In the genomic region with DNA sequence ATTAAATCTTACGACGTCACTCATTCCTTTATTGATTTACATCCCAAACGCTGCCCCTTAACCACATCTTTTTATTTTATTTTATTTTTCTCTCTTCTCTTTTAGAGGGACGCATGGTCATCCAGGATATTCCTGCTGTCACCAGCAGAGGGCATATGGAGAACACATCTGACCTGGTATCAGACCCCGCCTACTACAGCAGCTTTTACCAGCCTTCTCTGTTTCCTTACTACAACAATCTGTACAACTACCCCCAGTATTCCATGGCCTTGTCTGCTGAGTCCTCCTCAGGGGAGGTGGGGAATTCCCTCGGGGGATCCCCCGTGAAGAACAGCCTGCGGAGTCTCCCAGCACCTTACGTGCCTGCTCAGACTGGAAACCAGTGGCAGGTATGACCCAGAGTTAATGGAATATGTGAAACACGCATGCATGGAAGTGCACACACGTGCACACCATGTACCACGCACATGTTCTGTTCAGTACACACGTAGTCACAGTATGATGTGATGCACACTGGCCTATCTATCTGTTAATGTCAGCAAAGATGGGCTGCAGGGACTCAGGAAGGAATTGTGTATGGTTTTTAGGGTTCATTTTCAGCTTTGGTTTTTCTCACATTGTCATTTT, we compare ENCODE assay signal across 8 mouse cellular contexts. TPM values are rescaled to one million over a fixed set of nuclear protein-coding genes. Genes with fewer than 3 reads are reported as not detected.
DNase-seq lines count a peak whose midpoint lies in the region; ATAC-seq and TF ChIP-seq lines count a peak whose summit lies in the region.

No protein-coding gene starts in this region.

- H3K9ac ChIP-seq in heart, embryonic 11.5 days (ENCODE audit: low read depth, low read length): no peak overlapping the region
- H3K9ac ChIP-seq in forebrain, embryonic 16.5 days (replicated peaks; ENCODE audit: low read depth, low read length): no peak overlapping the region

- TF ChIP-seq POLR2A in cerebellum, adult 2 months (IDR thresholded peaks at IDR 0.05; ENCODE audit: borderline replicate concordance, insufficient read depth, low read length): no peak

- no peaks in the 10 kb centered on the region for H3K4me1 ChIP-seq in heart, embryonic 11.5 days (ENCODE audit: control insufficient read depth, insufficient read depth, low read length)
- H3K4me1 ChIP-seq in cerebellum, adult 2 months (ENCODE audit: control insufficient read depth, insufficient read depth, low read length): no peaks in the 10 kb centered on the region
- no peaks in the 10 kb centered on the region for H3K4me1 ChIP-seq in forebrain, embryonic 16.5 days (replicated peaks; ENCODE audit: control insufficient read depth, insufficient read depth, low read length)

- H3K9me3 ChIP-seq in heart, embryonic 11.5 days (replicated peaks; ENCODE audit: control insufficient read depth, low read length): no peaks in the 10 kb centered on the region; the same call in 1 of the 2 replicates
- no peaks in the 10 kb centered on the region for H3K9me3 ChIP-seq in forebrain, embryonic 16.5 days (ENCODE audit: control insufficient read depth, low read length)

- H3K36me3 ChIP-seq in heart, embryonic 11.5 days (ENCODE audit: control insufficient read depth, insufficient read depth, low read length): no peaks in the 10 kb centered on the region
- H3K36me3 ChIP-seq in forebrain, embryonic 16.5 days (ENCODE audit: control insufficient read depth, insufficient read depth): no peaks in the 10 kb centered on the region

- peak; percentile 62 for TF ChIP-seq CTCF in cerebellum, adult 2 months (IDR thresholded peaks at IDR 0.05; ENCODE audit: borderline replicate concordance, insufficient read depth, low read depth, low read length)

- H3K27ac ChIP-seq in heart, embryonic 11.5 days (ENCODE audit: low read depth, low read length): no peak overlapping the region
- no peak overlapping the region for H3K27ac ChIP-seq in cerebellum, adult 2 months (ENCODE audit: insufficient read depth, low read length)
- H3K27ac ChIP-seq in forebrain, embryonic 16.5 days (ENCODE audit: low read length): no peak overlapping the region

- peak; percentile 90 for DNase-seq in heart, adult 11 months
- peak; percentile 21 to 23 for DNase-seq in cerebellum, adult 2 months
- peak; percentile 10 for DNase-seq in induced T-regulatory cell, adult 2 months (ENCODE audit: low read depth)
- DNase-seq in left cerebral cortex, adult 8-10 months (ENCODE audit: low spot score in 2 of 2): peak; percentile 3 to 18
- peak; percentile 77 for DNase-seq in mesoderm, embryonic 11.5 days (ENCODE audit: low read depth, low spot score)
- DNase-seq in spleen, adult 18-20 months: peak; percentile 19 to 47

- peaks cover 6% of the 10 kb centered on the region; the same call in 1 of the 2 replicates for H3K27me3 ChIP-seq in heart, embryonic 11.5 days (ENCODE audit: control insufficient read depth, insufficient read depth, low read length)
- no peaks in the 10 kb centered on the region for H3K27me3 ChIP-seq in cerebellum, adult 2 months (ENCODE audit: control insufficient read depth, insufficient read depth, low read length)
- no peaks in the 10 kb centered on the region for H3K27me3 ChIP-seq in forebrain, embryonic 16.5 days (replicated peaks; ENCODE audit: control insufficient read depth, insufficient read depth, low read length)

- no peak overlapping the region for H3K4me3 ChIP-seq in heart, embryonic 11.5 days (ENCODE audit: low read depth, low read length)
- no peak overlapping the region for H3K4me3 ChIP-seq in cerebellum, adult 2 months (replicated peaks; ENCODE audit: insufficient read depth, low read depth, low read length)
- H3K4me3 ChIP-seq in forebrain, embryonic 16.5 days (replicated peaks; ENCODE audit: low read length): no peak overlapping the region

- ATAC-seq in heart, embryonic 11.5 days (replicated peaks; ENCODE audit: insufficient number of reproducible peaks, low FRiP score, low TSS enrichment): no peak
- peak; percentile 75 for ATAC-seq in forebrain, embryonic 16.5 days

- no peak overlapping the region for H3K4me2 ChIP-seq in heart, embryonic 11.5 days
- no peak overlapping the region for H3K4me2 ChIP-seq in forebrain, embryonic 16.5 days (ENCODE audit: low read length)

- 35% methylated on average over 13 of the region's 13 CpGs for WGBS in heart, embryonic 11.5 days (ENCODE audit: insufficient replicate concordance)
- 35% methylated on average over 13 of the region's 13 CpGs for WGBS in cerebellum, adult 2 months
- WGBS in forebrain, embryonic 16.5 days: 34% methylated on average over 13 of the region's 13 CpGs

RNA-seq across cellular contexts. Expression of a gene that starts 40.4 kb away (rescaled TPM):
- polyA plus RNA-seq in heart, embryonic 11.5 days (2014; fragmentation: Nextera tagmentation; extraction: Ambion mirVana): 0.14 TPM in 1 of 2 replicates, not detected in the other
- not detected in 2 replicates for polyA plus RNA-seq in cerebellum, adult 2 months (2012; rRNA removed)
- 0.14 TPM in 1 of 2 replicates, not detected in the other for polyA plus RNA-seq in forebrain, embryonic 16.5 days (2015; fragmentation: Nextera tagmentation; extraction: Ambion mirVana)
- not detected for total RNA-seq in left cerebral cortex, adult 8-10 months (2022)

Comparison
In these comparisons a context has a peak if more than half of its experiments do, and no peak if none do; other contexts are left out.
1. DNase-seq: peak in every context shown above with its lines; median percentile 90 in heart, adult 11 months; 77 in mesoderm, embryonic 11.5 days; 33 in spleen, adult 18-20 months; 22 in cerebellum, adult 2 months; 10 in left cerebral cortex, adult 8-10 months; 10 in induced T-regulatory cell, adult 2 months.